Mouse (Mus musculus) embryonic facial prominence, embryonic 11.5 days (tissue): ENCODE measurements at regions not wholly inside any gene's neighbourhood (a gene's known extent, or its start where the extent isn't known, plus 50 kb on each side); places are given as distances from the start of the nearest gene placed in this dataset.

ENCODE experiments used
- ATAC-seq: fragments of 200-750 bp; cut with Nextera tagmentation; replicated peaks from 2 replicates; pipeline ENCODE4 v1.8.0; 2017; ENCODE audit warnings: low read depth; ENCODE audit not compliant: insufficient number of reproducible peaks, low FRiP score, low TSS enrichment
- DNase-seq: peaks from one replicate; pipeline ENCODE4 v3.0.0-alpha.2; 2015; ENCODE audit warnings: low spot score
- H3K27ac ChIP-seq: fragments of 300-500 bp; sonication (generic); replicated peaks from 2 replicates; pipeline ENCODE4 v1.5.1; 2014; ENCODE audit warnings: mild to moderate bottlenecking, low read depth, low read length, control low read depth
- H3K27me3 ChIP-seq: fragments of 300-500 bp; sonication (generic); 2 replicates; pipeline ENCODE4 v1.6.1; 2014; ENCODE audit warnings: mild to moderate bottlenecking, low read length, moderate library complexity, mixed read lengths; ENCODE audit not compliant: control insufficient read depth, insufficient read depth
- H3K36me3 ChIP-seq: fragments of 300-500 bp; sonication (generic); replicated peaks from 2 replicates; pipeline ENCODE4 v1.6.1; 2014; ENCODE audit warnings: low read depth, mild to moderate bottlenecking, low read length, moderate library complexity, mixed read lengths; ENCODE audit not compliant: control insufficient read depth, insufficient read depth
- H3K4me1 ChIP-seq: fragments of 300-500 bp; sonication (generic); 2 replicates; pipeline ENCODE4 v1.6.1; 2014; ENCODE audit warnings: low read length, mixed read lengths; ENCODE audit not compliant: control insufficient read depth, insufficient read depth
- H3K4me2 ChIP-seq: fragments of 300-500 bp; sonication (generic); 2 replicates; pipeline ENCODE4 v1.6.1; 2014; ENCODE audit warnings: low read depth, mild to moderate bottlenecking, control low read depth, low read length, moderate library complexity
- H3K4me3 ChIP-seq: fragments of 300-500 bp; sonication (generic); 2 replicates; pipeline ENCODE4 v1.5.1; 2014; ENCODE audit warnings: low read depth, low read length, control low read depth
- H3K9ac ChIP-seq: fragments of 300-500 bp; sonication (generic); replicated peaks from 2 replicates; pipeline ENCODE4 v1.6.1; 2014; ENCODE audit warnings: mild to moderate bottlenecking, control low read depth, low read length
- H3K9me3 ChIP-seq: fragments of 300-500 bp; sonication (generic); replicated peaks from 2 replicates; pipeline ENCODE4 v1.6.1; 2016; ENCODE audit warnings: mild to moderate bottlenecking, low read length, inconsistent platforms, mixed read lengths; ENCODE audit not compliant: control insufficient read depth
- WGBS: fragments of 180-500 bp; shearing (Covaris S2); extraction: QIAGEN DNeasy Blood & Tissue Kit; methylation state at CpG from one replicate; pipeline ENCODE4 v1.1.7; 2014; 5-methylcytosine and 5-hydroxymethylcytosine counted together

DNA sequence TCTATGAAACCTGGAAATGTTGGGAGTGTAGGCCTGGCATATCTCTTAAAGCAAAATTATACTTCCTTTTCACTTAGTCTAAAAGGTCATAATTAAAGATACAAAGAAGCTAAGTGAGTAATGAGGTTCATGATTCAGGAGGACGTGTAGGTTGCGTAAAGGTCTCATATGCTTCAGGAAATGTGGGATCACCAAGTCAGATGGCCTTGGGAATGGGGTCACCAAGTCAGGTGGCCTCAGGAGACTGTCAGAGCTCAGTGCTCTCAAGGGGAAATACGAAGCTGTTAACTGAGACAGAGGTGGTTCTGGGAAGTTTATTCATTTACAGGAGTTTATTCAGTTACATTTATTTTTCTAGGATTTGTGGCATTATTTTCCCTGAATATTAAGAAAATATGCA lies 85.4 kb upstream of the Rcn1 start:
- Histone ChIP-seq H3K36me3 (no peaks in the 10 kb centered on the region), H3K9ac (no peak overlapping the region), H3K27me3 (no peaks in the 10 kb centered on the region), H3K4me2 (no peak overlapping the region), H3K9me3 (no peaks in the 10 kb centered on the region), H3K4me1 (no peaks in the 10 kb centered on the region), H3K4me3 (no peak overlapping the region), H3K27ac (no peak overlapping the region)
- no peak for DNase-seq
- WGBS = 55% methylated on average over 3 of the region's 3 CpGs
- no peak for ATAC-seq

DNA sequence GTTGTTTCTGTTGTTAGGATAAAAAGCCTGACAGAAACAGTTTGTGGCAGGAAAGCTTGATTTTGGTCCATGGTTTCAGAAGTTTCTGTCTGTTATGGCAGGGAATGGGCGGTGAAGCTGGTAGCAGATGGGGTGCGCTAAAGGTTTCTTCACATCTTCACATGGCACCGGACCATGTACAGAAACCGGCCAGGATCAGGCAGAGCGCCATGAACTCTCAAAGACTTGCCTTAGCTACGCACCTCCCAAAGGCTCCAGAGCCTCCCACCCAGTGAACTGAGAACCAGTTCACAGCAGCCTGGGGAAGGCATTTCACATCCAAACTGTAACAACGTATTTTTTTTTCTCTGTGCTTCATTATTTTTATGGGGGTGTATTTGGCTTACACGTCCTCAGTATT lies 86.2 kb upstream of the Rcn1 start:
- no peaks in the 10 kb centered on the region for H3K9me3 ChIP-seq
- no peak overlapping the region for H3K9ac ChIP-seq
- no peak overlapping the region for H3K27ac ChIP-seq
- H3K4me1 ChIP-seq = no peaks in the 10 kb centered on the region
- no peak for DNase-seq
- H3K4me3 ChIP-seq = no peak overlapping the region
- no peak overlapping the region for H3K4me2 ChIP-seq
- ATAC-seq = no peak
- WGBS = 88% methylated on average over 8 of the region's 8 CpGs
- no peaks in the 10 kb centered on the region for H3K36me3 ChIP-seq
- H3K27me3 ChIP-seq = no peaks in the 10 kb centered on the region

DNA sequence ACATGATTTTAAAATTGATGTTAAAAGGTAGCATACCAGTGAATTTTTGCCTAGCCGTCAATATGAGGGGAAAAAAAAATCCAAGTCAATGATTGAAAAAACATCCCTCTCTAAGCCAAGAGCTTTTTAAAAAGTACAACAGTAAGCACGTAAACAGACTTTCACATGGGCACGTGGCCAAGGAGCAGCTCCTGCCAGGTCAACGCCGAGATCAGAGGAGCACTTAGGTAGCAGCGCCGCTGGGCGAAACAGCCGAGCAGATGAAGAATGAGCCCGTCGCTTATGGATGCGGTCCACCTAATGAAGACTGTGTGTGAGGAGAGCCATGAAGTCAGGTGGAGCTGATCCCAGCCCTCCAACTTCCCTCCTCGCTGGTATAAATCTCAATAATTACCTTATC lies 96.7 kb upstream of the Rcn1 start:
- no peak for DNase-seq
- Histone ChIP-seq H3K4me3 (no peak overlapping the region), H3K27ac (no peak overlapping the region), H3K4me2 (no peak overlapping the region), H3K9me3 (no peaks in the 10 kb centered on the region), H3K9ac (no peak overlapping the region), H3K36me3 (no peaks in the 10 kb centered on the region), H3K4me1 (no peaks in the 10 kb centered on the region), H3K27me3 (no peaks in the 10 kb centered on the region)
- no peak for ATAC-seq
- 88% methylated on average over 13 of the region's 13 CpGs for WGBS

DNA sequence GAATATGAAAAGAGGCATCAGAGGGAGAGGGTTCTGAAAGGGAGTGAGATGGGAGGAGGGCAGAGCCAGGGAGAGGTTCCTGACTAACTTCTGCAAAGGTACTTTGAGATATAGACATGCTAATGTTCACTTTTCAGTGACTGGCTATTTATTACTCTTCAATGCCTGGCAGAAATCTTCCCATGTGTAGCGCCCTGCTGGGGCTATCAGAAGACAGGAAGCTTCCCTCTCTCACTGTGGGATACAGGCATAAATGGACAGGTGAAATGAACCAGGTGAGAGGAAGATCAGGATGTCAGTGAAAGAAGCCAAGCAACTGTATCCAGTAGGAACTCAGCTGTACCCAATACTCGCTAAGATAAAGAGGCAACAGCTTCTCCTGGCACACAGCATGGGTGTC lies 105.1 kb upstream of the Rcn1 start:
- 56% methylated on average over 2 of the region's 2 CpGs for WGBS
- no peak for DNase-seq
- Histone ChIP-seq H3K27me3 (no peaks in the 10 kb centered on the region), H3K4me3 (no peak overlapping the region), H3K9ac (no peak overlapping the region), H3K36me3 (no peaks in the 10 kb centered on the region), H3K27ac (no peak overlapping the region), H3K4me1 (no peaks in the 10 kb centered on the region), H3K4me2 (no peak overlapping the region), H3K9me3 (no peaks in the 10 kb centered on the region)
- no peak for ATAC-seq

DNA sequence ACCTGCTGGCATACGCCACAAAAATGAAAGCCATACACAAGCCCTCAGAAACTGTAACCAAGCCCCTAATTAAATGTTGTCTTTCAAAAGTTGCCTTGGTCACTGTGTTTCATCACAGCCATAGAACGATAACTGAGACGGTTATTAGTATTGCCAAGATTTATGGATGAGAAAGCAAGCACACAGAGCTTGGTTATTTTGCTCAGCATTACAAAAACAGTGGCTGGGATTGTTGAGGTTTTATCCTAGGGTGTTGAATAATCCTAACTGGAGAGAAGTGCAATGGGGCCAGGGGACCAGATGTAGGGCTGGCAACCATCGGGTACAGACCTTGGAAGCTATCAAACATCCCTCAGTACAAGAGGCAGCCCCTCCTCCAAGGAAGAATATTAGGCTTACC lies 106.4 kb upstream of the Rcn1 start:
- Histone ChIP-seq H3K9ac (no peak overlapping the region), H3K4me2 (no peak overlapping the region), H3K4me3 (no peak overlapping the region), H3K36me3 (no peaks in the 10 kb centered on the region), H3K27me3 (no peaks in the 10 kb centered on the region), H3K9me3 (no peaks in the 10 kb centered on the region), H3K4me1 (no peaks in the 10 kb centered on the region), H3K27ac (no peak overlapping the region)
- 90% methylated on average over 4 of the region's 4 CpGs for WGBS
- DNase-seq (no peak), ATAC-seq (no peak)

DNA sequence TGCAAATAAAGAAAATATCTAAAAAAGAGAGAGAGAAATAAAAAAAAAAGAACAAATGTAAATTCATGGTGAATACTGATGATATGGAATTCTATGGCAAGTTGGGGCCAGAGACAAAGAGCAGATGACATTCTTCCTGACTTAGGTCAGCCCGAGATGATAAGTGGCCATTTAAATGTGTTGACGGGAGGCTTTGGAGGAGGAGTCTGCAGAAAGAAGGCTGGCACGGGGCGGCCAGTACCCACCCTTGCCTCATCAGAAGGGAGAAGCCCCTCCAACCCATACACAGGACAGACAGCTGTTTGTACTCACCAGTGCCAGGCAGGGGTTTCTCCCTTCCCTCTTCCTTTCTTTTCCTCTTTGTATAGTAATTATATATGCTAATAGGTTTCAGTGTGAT lies 108.0 kb upstream of the Rcn1 start:
- WGBS = 54% methylated on average over 4 of the region's 4 CpGs
- Histone ChIP-seq H3K27me3 (no peaks in the 10 kb centered on the region), H3K4me3 (no peak overlapping the region), H3K4me1 (no peaks in the 10 kb centered on the region), H3K27ac (no peak overlapping the region), H3K4me2 (no peak overlapping the region), H3K9ac (no peak overlapping the region), H3K36me3 (no peaks in the 10 kb centered on the region), H3K9me3 (no peaks in the 10 kb centered on the region)
- DNase-seq (no peak), ATAC-seq (no peak)

DNA sequence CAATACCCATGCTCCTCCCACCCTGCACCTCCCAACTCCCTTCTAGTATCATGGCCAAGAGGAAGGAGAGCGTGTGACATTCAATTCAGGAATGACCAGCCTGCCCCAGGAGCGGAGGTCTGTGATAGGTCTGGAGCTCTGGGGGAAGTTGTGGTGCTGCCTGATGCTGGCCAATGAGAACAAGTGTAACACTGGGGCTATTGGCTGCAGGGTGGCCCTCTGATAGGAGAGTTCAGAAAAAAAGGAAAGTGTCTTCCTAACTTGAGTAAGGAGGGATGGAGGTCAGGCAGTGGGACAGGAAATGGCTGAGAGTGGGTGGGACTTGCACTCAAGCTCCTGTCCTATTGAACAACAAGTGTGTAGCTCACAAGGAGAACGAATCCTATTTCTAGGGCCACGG lies 111.7 kb upstream of the Rcn1 start:
- no peak overlapping the region for H3K27ac ChIP-seq
- H3K4me3 ChIP-seq = no peak overlapping the region
- H3K9ac ChIP-seq = no peak overlapping the region
- ATAC-seq = no peak
- H3K4me2 ChIP-seq = no peak overlapping the region
- H3K27me3 ChIP-seq = no peaks in the 10 kb centered on the region
- no peak for DNase-seq
- no peaks in the 10 kb centered on the region for H3K4me1 ChIP-seq
- H3K36me3 ChIP-seq = no peaks in the 10 kb centered on the region
- H3K9me3 ChIP-seq = no peaks in the 10 kb centered on the region
- 92% methylated on average over 4 of the region's 4 CpGs for WGBS

DNA sequence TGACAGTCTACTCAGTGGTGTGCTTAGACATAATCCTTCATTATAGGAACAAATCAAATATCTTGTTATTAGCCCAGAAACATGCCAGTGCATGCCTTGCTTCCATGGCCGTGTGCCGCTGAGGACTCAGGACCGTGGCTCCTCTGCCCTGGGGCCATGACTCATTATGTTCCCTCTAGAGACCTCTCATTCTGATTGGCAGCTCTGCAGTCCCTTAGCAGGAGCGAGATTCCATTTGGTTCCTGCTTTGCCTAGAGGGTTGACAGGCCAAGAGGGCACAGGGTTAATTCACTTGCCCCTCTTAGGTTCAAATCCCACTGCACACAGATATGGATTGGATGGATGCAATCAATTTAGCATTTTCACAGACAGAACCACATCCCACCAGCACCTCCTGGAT lies 112.6 kb upstream of the Rcn1 start:
- no peaks in the 10 kb centered on the region for H3K9me3 ChIP-seq
- peak; percentile 28 for DNase-seq

DNA sequence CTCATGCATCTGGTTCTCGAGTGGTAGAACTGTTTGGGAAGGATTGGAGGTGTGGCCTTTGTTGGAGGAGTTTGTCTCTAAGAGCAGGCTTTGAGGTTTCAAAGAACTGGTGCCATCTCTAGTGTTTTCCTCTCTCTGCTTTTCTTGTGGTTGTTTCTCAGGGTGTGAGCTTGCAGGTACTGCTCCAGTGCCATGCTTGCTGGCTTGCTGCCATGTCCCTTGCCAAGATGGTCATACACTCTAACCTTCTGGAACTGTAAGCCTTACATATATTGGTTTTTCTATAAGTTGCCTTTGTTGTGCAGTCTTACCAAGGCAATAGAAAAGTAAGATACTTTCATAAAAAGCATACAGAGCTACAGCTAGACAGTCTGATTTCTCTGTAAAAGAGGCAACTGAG lies 115.1 kb upstream of the Rcn1 start:
- no peaks in the 10 kb centered on the region for H3K27me3 ChIP-seq
- DNase-seq (no peak), ATAC-seq (no peak)
- no peak overlapping the region for H3K27ac ChIP-seq
- 89% methylated on average over 1 of the region's 1 CpGs for WGBS
- no peak overlapping the region for H3K4me3 ChIP-seq
- no peak overlapping the region for H3K4me2 ChIP-seq
- H3K9me3 ChIP-seq = no peaks in the 10 kb centered on the region
- no peaks in the 10 kb centered on the region for H3K36me3 ChIP-seq
- H3K4me1 ChIP-seq = no peaks in the 10 kb centered on the region
- H3K9ac ChIP-seq = no peak overlapping the region

More for the DNA sequence above, 112.6 kb upstream of the Rcn1 start:
- Histone ChIP-seq H3K36me3 (no peaks in the 10 kb centered on the region), H3K9ac (no peak overlapping the region), H3K4me2 (no peak overlapping the region), H3K4me3 (no peak overlapping the region), H3K27ac (no peak overlapping the region), H3K27me3 (no peaks in the 10 kb centered on the region), H3K4me1 (no peaks in the 10 kb centered on the region)
- WGBS = 25% methylated on average over 4 of the region's 4 CpGs
- ATAC-seq = no peak
